Mouse (Mus musculus) lung, postnatal 0 days (tissue): ENCODE results near the gene Mrps23.

Experiments
- CTCF ChIP-seq: IDR thresholded peaks from 2 replicates; pipeline ENCODE4 v1.5.1; 2016; ENCODE audit warnings: antibody characterized with exemption, mild to moderate bottlenecking
- EP300 ChIP-seq: IDR thresholded peaks from 2 replicates; pipeline ENCODE4 v1.6.1; 2016; ENCODE audit warnings: antibody characterized with exemption, mild to moderate bottlenecking, control low read depth

DNA sequence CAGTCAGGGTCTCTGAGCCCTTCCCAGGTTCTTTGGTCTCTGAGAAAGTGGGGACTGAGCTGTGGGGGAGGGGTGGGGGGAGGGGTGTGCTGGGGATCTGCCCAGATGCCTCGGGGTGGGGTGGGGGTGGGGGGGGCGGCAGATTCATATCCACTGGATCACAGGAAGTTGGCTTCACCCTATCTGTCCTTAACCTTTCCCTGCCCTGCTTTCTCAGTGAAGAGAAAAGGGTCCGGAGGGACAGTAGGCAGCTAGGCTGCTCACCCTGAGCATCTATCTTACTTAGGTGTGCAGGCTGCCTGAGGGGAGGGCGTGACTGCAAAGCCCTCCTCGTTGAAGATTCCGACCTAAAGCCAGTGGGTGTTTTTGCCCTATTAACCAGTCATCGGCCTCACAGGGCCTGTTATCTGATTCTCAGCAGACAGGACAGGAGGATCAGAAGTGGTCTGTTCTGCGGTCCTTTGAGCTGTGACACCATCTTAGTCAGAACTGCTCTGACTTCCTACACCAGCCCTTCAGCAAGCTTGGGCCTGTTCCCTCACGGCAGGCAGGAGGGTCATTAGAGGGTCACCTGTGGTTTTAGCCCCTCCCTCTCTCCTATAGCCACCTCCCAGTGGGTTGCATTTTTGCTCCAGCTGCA, 30.7 kb upstream of the Mrps23 start:
- TF ChIP-seq CTCF, result no peak
- no peak for TF ChIP-seq EP300
